Mouse (Mus musculus) CH12F3 (cell line): Measurements from ENCODE around the gene Fbln7.

ENCODE experiments used
- in situ Hi-C: fragments of 300-500 bp; cut with MboI; formaldehyde crosslinking; loops from 2 replicates; pipeline ENCODE4 v1.14.3; 2020; ENCODE audit warnings: low sequenced_read_pairs

Fbln7 gene

GRCm38 (mm10) chr2:128871656-128872055 lies 8.9 kb downstream of the Fbln7 start:
- in situ Hi-C loops, result no loop called here

- in situ Hi-C loops, result no loop called here
Observed at GRCm38 (mm10) chr2:128872256-128872655, 9.5 kb downstream of the Fbln7 start.

- in situ Hi-C loops, result no loop called here
Observed at GRCm38 (mm10) chr2:128875526-128875925, 12.7 kb downstream of the Fbln7 start.

GRCm38 (mm10) chr2:128881236-128881635 lies 18.5 kb downstream of the Fbln7 start:
- in situ Hi-C loops, result no loop called here

- in situ Hi-C loops, result no loop called here
Observed at GRCm38 (mm10) chr2:128885225-128885811, 22.5 kb downstream of the Fbln7 start.

- in situ Hi-C loops, result no loop called here
Observed at GRCm38 (mm10) chr2:128887866-128888550, 25.2 kb downstream of the Fbln7 start.

- in situ Hi-C loops, result no loop called here
Observed at GRCm38 (mm10) chr2:128890661-128891335, 28.0 kb downstream of the Fbln7 start.

GRCm38 (mm10) chr2:128892180-128892721 lies 29.5 kb downstream of the Fbln7 start:
- in situ Hi-C loops, result no loop called here

GRCm38 (mm10) chr2:128902843-128903242 lies 40.1 kb downstream of the Fbln7 start:
- in situ Hi-C loops, result no loop called here

GRCm38 (mm10) chr2:128903661-128904060 lies 40.9 kb downstream of the Fbln7 start:
- in situ Hi-C loops, result no loop called here

- in situ Hi-C loops, result no loop called here
Observed at GRCm38 (mm10) chr2:128914978-128915377, 52.2 kb downstream of the Fbln7 start.

- in situ Hi-C loops, result no loop called here
Observed at GRCm38 (mm10) chr2:128916528-128916927, 53.7 kb downstream of the Fbln7 start.

- in situ Hi-C loops, result no loop called here
Observed at GRCm38 (mm10) chr2:128924799-128925198, 62.0 kb downstream of the Fbln7 start.

- in situ Hi-C loops, result no loop called here
Observed at GRCm38 (mm10) chr2:128928446-128928845, 65.7 kb downstream of the Fbln7 start.

- in situ Hi-C loops, result no loop called here
Observed at GRCm38 (mm10) chr2:128930704-128931103, 67.9 kb downstream of the Fbln7 start.

- in situ Hi-C loops, result no loop called here
Observed at GRCm38 (mm10) chr2:128936256-128936655, 73.5 kb downstream of the Fbln7 start.

- in situ Hi-C loops, result no loop called here
Observed at GRCm38 (mm10) chr2:128943538-128944528, 81.1 kb downstream of the Fbln7 start, which contains the start of gene Zc3h8. Zc3h8 (minus strand) TSS chr2:128944077.
